Mouse (Mus musculus): ENCODE measurements around the gene Pak6. TPM values are rescaled to one million over a fixed set of nuclear protein-coding genes. Genes with fewer than 3 reads are reported as not detected.

Pak6 gene
- polyA plus RNA-seq (2015; fragmentation: Nextera tagmentation; extraction: Ambion mirVana) = 26.0 and 36.4 TPM in 2 replicates

DNA sequence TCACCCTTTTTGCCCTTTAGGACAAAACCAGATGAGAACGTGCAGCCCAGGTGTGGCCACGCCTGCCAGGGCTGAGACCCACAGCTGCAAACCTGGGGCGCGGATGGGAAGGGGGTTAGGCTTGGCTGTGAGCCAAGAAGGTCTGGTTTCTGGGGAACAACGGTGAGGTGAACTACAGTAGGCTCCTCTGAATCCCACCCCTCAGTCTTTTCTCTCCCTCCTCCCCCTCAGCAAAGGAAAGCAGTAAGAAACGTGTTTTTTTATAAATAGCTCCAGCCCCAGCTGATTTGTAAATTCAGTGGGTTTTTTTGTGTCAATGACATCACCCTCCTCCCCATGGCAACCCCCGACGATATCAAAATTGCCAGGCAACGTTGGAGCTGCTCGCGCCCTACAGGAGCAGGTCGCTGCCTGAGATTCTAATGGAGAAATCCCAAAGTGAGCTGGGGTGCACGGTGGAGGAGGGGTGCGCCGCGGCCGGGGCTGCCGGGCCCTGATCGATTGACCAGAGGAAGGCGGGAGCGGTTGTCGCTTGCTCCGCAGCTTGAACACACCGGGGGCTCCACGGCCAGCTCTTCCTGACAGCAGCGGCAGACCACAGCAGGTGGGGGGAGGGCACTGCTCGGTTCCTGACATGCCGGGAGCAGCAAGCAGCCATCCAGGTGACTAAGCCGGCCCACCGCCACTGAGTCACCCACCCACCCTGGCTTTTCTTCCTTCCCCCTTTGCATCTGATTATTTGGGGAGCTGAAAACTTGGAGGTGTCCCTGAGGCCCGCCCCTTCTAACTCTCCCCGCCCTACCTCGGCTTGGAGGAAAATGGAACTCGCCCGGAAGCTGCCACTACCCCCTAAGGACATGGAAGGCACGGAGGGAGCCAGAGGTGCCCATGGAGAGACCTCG, at the start of gene Pak6:
TSS of gene Pak6 (plus strand) at position 402 of the 902 bp plus-strand sequence.
- peak within 1 kb of the TSS; percentile 54 for H3K27ac ChIP-seq (ENCODE audit: low read length)
- H3K27me3 ChIP-seq (replicated peaks; ENCODE audit: control insufficient read depth, insufficient read depth, low read length) = no peaks in the 10 kb centered on the region
- peak within 1 kb of the TSS; percentile 63 for H3K9ac ChIP-seq (replicated peaks; ENCODE audit: low read depth, low read length)
- H3K36me3 ChIP-seq (ENCODE audit: control insufficient read depth, insufficient read depth) = no peaks in the 10 kb centered on the region
- H3K4me3 ChIP-seq (replicated peaks; ENCODE audit: low read length) = peak within 1 kb of the TSS; percentile 60
- H3K9me3 ChIP-seq (ENCODE audit: control insufficient read depth, low read length) = no peaks in the 10 kb centered on the region
- peaks cover 42% of the 10 kb centered on the region for H3K4me1 ChIP-seq (replicated peaks; ENCODE audit: control insufficient read depth, insufficient read depth, low read length)
- peak; percentile 69 for ATAC-seq
- WGBS = 1% methylated on average over 37 of the region's 37 CpGs
- peak within 1 kb of the TSS; percentile 78 for H3K4me2 ChIP-seq (ENCODE audit: low read length)

DNA sequence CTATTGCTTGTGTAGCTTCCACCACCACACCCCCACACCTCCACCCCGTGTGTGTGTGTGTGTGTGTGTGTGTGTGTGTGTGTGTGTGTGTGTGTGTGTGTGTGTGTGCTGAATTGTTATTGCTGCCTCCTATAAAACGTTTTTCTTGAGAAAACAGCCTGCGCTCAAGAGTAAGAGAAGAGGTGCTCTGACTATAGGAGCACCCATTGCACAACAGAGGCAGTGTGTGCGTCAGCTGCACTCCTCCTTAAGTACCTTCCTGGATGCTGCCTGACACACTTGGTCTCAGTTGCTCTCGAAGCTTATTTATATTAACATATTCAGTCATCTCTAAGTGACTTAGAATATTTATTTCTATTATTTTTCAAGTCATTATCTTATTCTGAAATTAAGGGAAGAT, 45.1 kb upstream of the Pak6 start:
- Histone ChIP-seq H3K4me3 (replicated peaks; ENCODE audit: low read length) (no peak overlapping the region), H3K36me3 (ENCODE audit: control insufficient read depth, insufficient read depth) (peaks cover 4% of the 10 kb centered on the region; the same call in 1 of the 2 replicates), H3K27ac (ENCODE audit: low read length) (no peak overlapping the region), H3K27me3 (replicated peaks; ENCODE audit: control insufficient read depth, insufficient read depth, low read length) (no peaks in the 10 kb centered on the region), H3K4me2 (ENCODE audit: low read length) (no peak overlapping the region), H3K4me1 (replicated peaks; ENCODE audit: control insufficient read depth, insufficient read depth, low read length) (no peaks in the 10 kb centered on the region), H3K9me3 (ENCODE audit: control insufficient read depth, low read length) (no peaks in the 10 kb centered on the region), H3K9ac (replicated peaks; ENCODE audit: low read depth, low read length) (no peak overlapping the region)
- 91% methylated on average over 5 of the region's 5 CpGs for WGBS
- no peak for ATAC-seq

- no peak overlapping the region for H3K9ac ChIP-seq (replicated peaks; ENCODE audit: low read depth, low read length)
- H3K27ac ChIP-seq (ENCODE audit: low read length) = no peak overlapping the region
- no peaks in the 10 kb centered on the region for H3K27me3 ChIP-seq (replicated peaks; ENCODE audit: control insufficient read depth, insufficient read depth, low read length)
- no peak overlapping the region for H3K4me2 ChIP-seq (ENCODE audit: low read length)
- no peak for ATAC-seq
- WGBS = 69% methylated on average over 2 of the region's 2 CpGs
- H3K9me3 ChIP-seq (ENCODE audit: control insufficient read depth, low read length) = no peaks in the 10 kb centered on the region
- H3K36me3 ChIP-seq (ENCODE audit: control insufficient read depth, insufficient read depth) = peaks cover 2% of the 10 kb centered on the region; the same call in 1 of the 2 replicates
- H3K4me3 ChIP-seq (replicated peaks; ENCODE audit: low read length) = no peak overlapping the region
- no peaks in the 10 kb centered on the region for H3K4me1 ChIP-seq (replicated peaks; ENCODE audit: control insufficient read depth, insufficient read depth, low read length)
These were observed 43.0 kb upstream of the Pak6 start for GRCm38 (mm10) chr2:118620101-118620500.

DNA sequence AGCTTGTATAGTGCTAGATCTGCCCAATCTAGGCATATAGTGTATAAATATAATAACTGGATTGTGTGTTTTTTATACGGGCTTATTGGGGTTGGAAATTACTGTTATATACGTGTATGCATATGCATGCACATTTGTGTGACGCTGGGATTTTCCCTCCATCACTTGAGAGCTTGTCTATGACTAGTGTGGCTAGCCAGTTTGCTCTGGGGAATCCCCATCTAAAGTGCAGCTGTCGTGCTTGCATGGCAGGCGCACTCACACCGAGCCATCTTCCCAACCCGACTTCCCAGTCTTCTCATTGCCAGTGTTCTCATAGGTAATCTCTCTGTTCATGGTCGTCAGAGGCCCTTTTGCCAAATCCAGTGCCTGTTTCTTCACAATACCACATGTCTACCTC, 42.5 kb upstream of the Pak6 start:
- no peak overlapping the region for H3K27ac ChIP-seq (ENCODE audit: low read length)
- no peak for ATAC-seq
- WGBS = 91% methylated on average over 8 of the region's 8 CpGs
- no peaks in the 10 kb centered on the region for H3K27me3 ChIP-seq (replicated peaks; ENCODE audit: control insufficient read depth, insufficient read depth, low read length)
- no peaks in the 10 kb centered on the region for H3K4me1 ChIP-seq (replicated peaks; ENCODE audit: control insufficient read depth, insufficient read depth, low read length)
- H3K4me2 ChIP-seq (ENCODE audit: low read length) = no peak overlapping the region
- no peak overlapping the region for H3K9ac ChIP-seq (replicated peaks; ENCODE audit: low read depth, low read length)
- no peak overlapping the region for H3K4me3 ChIP-seq (replicated peaks; ENCODE audit: low read length)
- H3K9me3 ChIP-seq (ENCODE audit: control insufficient read depth, low read length) = no peaks in the 10 kb centered on the region
- H3K36me3 ChIP-seq (ENCODE audit: control insufficient read depth, insufficient read depth) = peaks cover 2% of the 10 kb centered on the region; the same call in 1 of the 2 replicates

DNA sequence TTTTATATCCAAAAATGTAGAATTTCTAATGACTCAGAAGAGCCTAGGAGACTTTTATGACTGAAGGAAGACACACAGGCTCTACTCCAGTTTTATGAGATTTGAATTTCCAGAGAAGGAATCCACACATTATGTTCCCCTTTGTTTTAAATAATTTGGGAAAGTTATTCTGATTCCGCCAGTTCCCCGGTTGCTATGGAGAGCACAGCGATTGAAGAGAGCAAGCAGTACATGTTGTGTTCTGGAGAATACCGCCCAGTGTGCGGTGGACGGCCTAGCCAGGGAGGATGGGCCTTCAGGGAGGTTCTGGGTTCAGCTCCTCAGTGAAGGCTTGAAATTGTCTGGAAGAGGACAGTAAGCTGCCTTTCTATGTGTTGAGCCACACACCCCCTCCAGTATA, 33.8 kb upstream of the Pak6 start:
- Histone ChIP-seq H3K4me1 (replicated peaks; ENCODE audit: control insufficient read depth, insufficient read depth, low read length) (no peaks in the 10 kb centered on the region), H3K4me3 (replicated peaks; ENCODE audit: low read length) (no peak overlapping the region), H3K36me3 (ENCODE audit: control insufficient read depth, insufficient read depth) (0 out of 2 replicates have a peak, but pooled peaks cover 3% of the 10 kb centered on the region), H3K9ac (replicated peaks; ENCODE audit: low read depth, low read length) (no peak overlapping the region), H3K4me2 (ENCODE audit: low read length) (no peak overlapping the region), H3K27me3 (replicated peaks; ENCODE audit: control insufficient read depth, insufficient read depth, low read length) (no peaks in the 10 kb centered on the region), H3K27ac (ENCODE audit: low read length) (no peak overlapping the region), H3K9me3 (ENCODE audit: control insufficient read depth, low read length) (no peaks in the 10 kb centered on the region)
- WGBS = 88% methylated on average over 6 of the region's 6 CpGs
- no peak for ATAC-seq

DNA sequence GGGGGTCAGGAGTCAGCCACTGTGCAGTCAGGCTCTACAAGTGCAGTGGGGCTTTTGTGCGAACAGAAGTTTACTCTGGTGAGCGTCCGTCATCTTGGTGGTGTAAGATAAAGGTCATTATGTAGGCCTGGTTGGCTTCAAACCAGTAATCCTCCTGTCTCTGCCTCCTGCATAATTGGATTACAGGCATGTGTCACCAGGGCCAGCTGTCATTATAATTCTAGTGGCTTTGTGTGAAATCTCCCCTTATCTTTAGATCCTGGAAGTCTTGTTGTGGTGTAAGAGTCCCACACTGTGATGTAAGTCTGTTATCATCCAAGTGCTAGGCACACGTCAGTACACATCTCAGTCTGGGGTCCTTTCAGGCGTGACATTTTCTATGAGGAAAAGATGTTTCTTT, 29.7 kb upstream of the Pak6 start:
- H3K4me3 ChIP-seq (replicated peaks; ENCODE audit: low read length) = no peak overlapping the region
- no peak overlapping the region for H3K4me2 ChIP-seq (ENCODE audit: low read length)
- WGBS = 48% methylated on average over 5 of the region's 5 CpGs
- peaks cover 4% of the 10 kb centered on the region for H3K36me3 ChIP-seq (ENCODE audit: control insufficient read depth, insufficient read depth)
- H3K27me3 ChIP-seq (replicated peaks; ENCODE audit: control insufficient read depth, insufficient read depth, low read length) = no peaks in the 10 kb centered on the region
- H3K27ac ChIP-seq (ENCODE audit: low read length) = no peak overlapping the region
- no peak for ATAC-seq
- H3K4me1 ChIP-seq (replicated peaks; ENCODE audit: control insufficient read depth, insufficient read depth, low read length) = peaks cover 2% of the 10 kb centered on the region; the same call in 1 of the 2 replicates
- H3K9ac ChIP-seq (replicated peaks; ENCODE audit: low read depth, low read length) = no peak overlapping the region
- H3K9me3 ChIP-seq (ENCODE audit: control insufficient read depth, low read length) = no peaks in the 10 kb centered on the region

DNA sequence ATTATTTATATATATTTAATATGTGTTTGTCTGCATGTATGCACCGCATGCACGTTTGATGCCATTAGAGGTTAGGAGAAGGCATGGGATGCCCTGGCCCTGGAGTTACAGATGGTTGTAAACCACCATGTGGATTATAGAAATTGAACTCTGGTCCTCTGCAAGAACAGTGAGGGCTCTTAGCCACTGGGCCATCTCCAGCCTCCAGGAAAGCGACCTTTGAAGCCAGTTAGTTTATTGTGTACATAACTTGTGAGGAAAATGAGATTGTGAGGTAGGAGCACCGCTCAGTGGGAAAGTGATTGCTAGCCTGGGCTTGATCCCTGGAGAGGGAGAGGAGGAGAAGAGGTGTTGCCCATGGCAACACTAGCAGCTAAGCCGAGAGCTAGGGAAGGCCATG, 25.8 kb upstream of the Pak6 start:
- Histone ChIP-seq H3K27me3 (replicated peaks; ENCODE audit: control insufficient read depth, insufficient read depth, low read length) (no peaks in the 10 kb centered on the region), H3K4me3 (replicated peaks; ENCODE audit: low read length) (no peak overlapping the region), H3K27ac (ENCODE audit: low read length) (no peak overlapping the region), H3K9ac (replicated peaks; ENCODE audit: low read depth, low read length) (no peak overlapping the region), H3K4me2 (ENCODE audit: low read length) (no peak overlapping the region), H3K4me1 (replicated peaks; ENCODE audit: control insufficient read depth, insufficient read depth, low read length) (peaks cover 2% of the 10 kb centered on the region; the same call in 1 of the 2 replicates), H3K36me3 (ENCODE audit: control insufficient read depth, insufficient read depth) (peaks cover 4% of the 10 kb centered on the region), H3K9me3 (ENCODE audit: control insufficient read depth, low read length) (no peaks in the 10 kb centered on the region)
- WGBS = 76% methylated on average over 5 of the region's 5 CpGs
- ATAC-seq = no peak

DNA sequence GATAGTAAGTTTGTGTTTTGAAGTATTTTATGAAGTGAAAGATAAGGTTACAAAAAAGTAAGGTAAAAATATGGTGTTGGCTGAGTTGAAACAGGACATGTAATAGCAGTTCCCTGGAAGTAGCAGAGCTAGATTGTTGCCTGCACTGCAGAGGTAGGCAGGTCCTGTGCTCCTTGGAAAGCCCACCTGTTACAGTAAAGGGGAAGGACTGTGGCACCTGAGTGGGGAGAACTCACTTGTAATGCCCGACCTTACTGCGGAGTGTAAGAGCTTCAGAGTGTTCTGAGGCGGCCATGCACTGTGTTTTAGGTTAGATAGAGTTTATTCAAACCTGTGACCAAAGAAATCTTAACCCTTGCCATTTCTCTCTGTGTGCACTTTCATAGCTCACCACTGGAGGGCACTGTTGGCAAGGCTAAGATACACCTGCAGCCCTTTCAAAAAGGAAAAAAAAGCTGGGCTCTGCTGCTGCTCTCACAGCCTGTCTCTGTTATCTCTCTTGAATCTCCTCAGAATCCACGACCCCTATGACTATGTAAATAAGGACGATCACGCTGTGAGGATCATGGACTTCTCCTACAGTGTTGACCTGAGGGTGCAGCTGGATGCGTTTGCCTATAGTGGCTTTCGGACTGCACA, 25.1 kb upstream of the Pak6 start:
- H3K4me3 ChIP-seq (replicated peaks; ENCODE audit: low read length) = no peak overlapping the region
- peaks cover 4% of the 10 kb centered on the region for H3K36me3 ChIP-seq (ENCODE audit: control insufficient read depth, insufficient read depth)
- peaks cover 2% of the 10 kb centered on the region; the same call in 1 of the 2 replicates for H3K4me1 ChIP-seq (replicated peaks; ENCODE audit: control insufficient read depth, insufficient read depth, low read length)
- 44% methylated on average over 8 of the region's 8 CpGs for WGBS
- no peak overlapping the region for H3K27ac ChIP-seq (ENCODE audit: low read length)
- peak; percentile 82 for ATAC-seq
- H3K9ac ChIP-seq (replicated peaks; ENCODE audit: low read depth, low read length) = no peak overlapping the region
- H3K4me2 ChIP-seq (ENCODE audit: low read length) = no peak overlapping the region
- no peaks in the 10 kb centered on the region for H3K27me3 ChIP-seq (replicated peaks; ENCODE audit: control insufficient read depth, insufficient read depth, low read length)
- no peaks in the 10 kb centered on the region for H3K9me3 ChIP-seq (ENCODE audit: control insufficient read depth, low read length)

DNA sequence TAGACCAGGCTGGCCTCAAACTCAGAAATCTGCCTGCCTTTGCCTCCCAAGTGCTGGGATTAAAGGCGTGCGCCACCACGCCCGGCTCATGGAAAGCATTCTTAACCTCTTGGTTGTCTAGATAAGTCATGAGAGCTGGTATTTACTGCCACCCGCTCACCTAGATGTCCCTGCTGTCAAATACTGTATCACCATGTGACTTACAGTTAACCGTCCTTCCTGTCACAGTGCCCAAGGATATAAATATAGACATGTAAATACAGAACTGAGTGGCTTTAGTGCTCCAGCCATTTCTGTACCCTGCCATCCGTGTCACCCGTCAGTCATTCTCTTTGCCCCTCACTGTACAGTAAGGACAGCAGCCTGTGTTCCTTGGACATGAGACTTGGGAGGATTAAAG, 24.4 kb upstream of the Pak6 start:
- WGBS = 95% methylated on average over 8 of the region's 8 CpGs
- ATAC-seq = no peak

More for the DNA sequence above, 24.4 kb upstream of the Pak6 start:
- H3K4me3 ChIP-seq (replicated peaks; ENCODE audit: low read length) = no peak overlapping the region
- H3K9me3 ChIP-seq (ENCODE audit: control insufficient read depth, low read length) = no peaks in the 10 kb centered on the region
- H3K27me3 ChIP-seq (replicated peaks; ENCODE audit: control insufficient read depth, insufficient read depth, low read length) = no peaks in the 10 kb centered on the region
- no peak overlapping the region for H3K9ac ChIP-seq (replicated peaks; ENCODE audit: low read depth, low read length)
- no peak overlapping the region for H3K4me2 ChIP-seq (ENCODE audit: low read length)
- peaks cover 4% of the 10 kb centered on the region for H3K36me3 ChIP-seq (ENCODE audit: control insufficient read depth, insufficient read depth)
- no peak overlapping the region for H3K27ac ChIP-seq (ENCODE audit: low read length)
- peaks cover 2% of the 10 kb centered on the region; the same call in 1 of the 2 replicates for H3K4me1 ChIP-seq (replicated peaks; ENCODE audit: control insufficient read depth, insufficient read depth, low read length)
